Mouse (Mus musculus): ENCODE results near the gene Usp33. TPM values are rescaled to one million over a fixed set of nuclear protein-coding genes. Genes with fewer than 3 reads are reported as not detected.

Gene Usp33
- total and polyA plus RNA-seq, 3 experiments = 38.3 to 54.7 (median 48.9) TPM

- peak overlapping the region; percentile 69 to 72 (median 72) for H3K4me3 ChIP-seq (replicated peaks in 1 of 3; ENCODE audit: low read depth in 2 of 3, low read length in 2 of 3, poor library complexity in 1 of 3)
- H3K27me3 ChIP-seq (replicated peaks) = no peaks in the 10 kb centered on the region
- peaks cover 3 to 21% of the 10 kb centered on the region in 2 experiments for H3K4me1 ChIP-seq (ENCODE audit: control insufficient read depth in 1 of 2, insufficient read depth in 2 of 2)
- H3K4me2 ChIP-seq (ENCODE audit: insufficient read depth, low read depth, poor library complexity, severe bottlenecking) = peak overlapping the region; percentile 96
- dilution Hi-C loops (cut with MboI; ENCODE audit: extremely low pct_ligation_motif_present, extremely low pct_unique_long_range_greater_than_20kb, low sequenced_read_pairs) (no loop called here), in situ Hi-C loops (cut with MboI; ENCODE audit: low pct_ligation_motif_present, low pct_unique_long_range_greater_than_20kb, low sequenced_read_pairs) (no loop called here)
- no peak overlapping the region for H3K27ac ChIP-seq (ENCODE audit: insufficient read depth, low read depth)
- H3K9ac ChIP-seq (ENCODE audit: insufficient read depth, low read depth) = peak overlapping the region; percentile 91
- peaks cover 0 to 21% of the 10 kb centered on the region in 2 experiments for H3K36me3 ChIP-seq (replicated peaks in 1 of 2; ENCODE audit: control insufficient read depth in 1 of 2, insufficient read depth in 1 of 2, low read length in 1 of 2)
- peak; percentile 45 for DNase-seq (ENCODE audit: extremely low read depth)
- no peaks in the 10 kb centered on the region for H3K9me3 ChIP-seq (replicated peaks; ENCODE audit: low read length)
- H3K79me2 ChIP-seq (replicated peaks; ENCODE audit: control insufficient read depth, extremely low read depth, insufficient read depth, poor library complexity, severe bottlenecking) = peaks cover 38% of the 10 kb centered on the region
- TF ChIP-seq MXI1 (IDR thresholded peaks at IDR 0.05; ENCODE audit: low read depth, low read length) = peak; percentile 66; the same call in 1 of the 2 replicates
- TF ChIP-seq TBP (conservative IDR thresholded peaks at IDR 0.05; ENCODE audit: low read depth, low read length) = 0 out of 2 replicates have a peak, but pooled peaks have one; percentile 20
- TF ChIP-seq SIN3A (IDR thresholded peaks at IDR 0.05; ENCODE audit: low read length) = peak; percentile 85
- TF ChIP-seq UBTF (IDR thresholded peaks at IDR 0.05; ENCODE audit: low read depth, low read length) = peak; percentile 81; the same call in 1 of the 2 replicates
- no peak for TF ChIP-seq MEF2A (IDR thresholded peaks at IDR 0.05; ENCODE audit: borderline replicate concordance, low read depth, low read length)
- peak; percentile 49; the same call in 1 of the 2 replicates for TF ChIP-seq MYC (IDR thresholded peaks at IDR 0.05; ENCODE audit: low read depth, low read length)
- TF ChIP-seq ZNF384 (IDR thresholded peaks at IDR 0.05; ENCODE audit: low read depth, low read length) = no peak
- TF ChIP-seq CTCF (conservative IDR thresholded peaks at IDR 0.05 in 1 of 2, IDR thresholded peaks at IDR 0.05 in 1 of 2; ENCODE audit: low read depth in 2 of 2, low read length in 2 of 2) = no peak
Measured at GRCm38 (mm10) chr3:152346633-152347141, 409 bp downstream of the Usp33 start.

- no peaks in the 10 kb centered on the region for H3K9me3 ChIP-seq (replicated peaks; ENCODE audit: low read length)
- DNase-seq (ENCODE audit: extremely low read depth) = no peak
- peaks cover 0 to 24% of the 10 kb centered on the region in 2 experiments for H3K36me3 ChIP-seq (replicated peaks in 1 of 2; ENCODE audit: control insufficient read depth in 1 of 2, insufficient read depth in 1 of 2, low read length in 1 of 2)
- TF ChIP-seq PAX5 (IDR thresholded peaks at IDR 0.05; ENCODE audit: low read length) (no peak), POLR2AphosphoS2 (IDR thresholded peaks at IDR 0.05; ENCODE audit: low read depth, low read length) (no peak), E2F4 (IDR thresholded peaks at IDR 0.05; ENCODE audit: insufficient replicate concordance, low read depth, low read length) (no peak), CTCF (conservative IDR thresholded peaks at IDR 0.05 in 1 of 2, IDR thresholded peaks at IDR 0.05 in 1 of 2; ENCODE audit: low read depth in 2 of 2, low read length in 2 of 2) (no peak), EP300 (IDR thresholded peaks at IDR 0.05; ENCODE audit: low read length) (no peak), MAZ (IDR thresholded peaks at IDR 0.05; ENCODE audit: low read depth, low read length) (no peak), USF1 (IDR thresholded peaks at IDR 0.05; ENCODE audit: low read depth, low read length) (no peak), MXI1 (IDR thresholded peaks at IDR 0.05; ENCODE audit: low read depth, low read length) (no peak), JUN (IDR thresholded peaks at IDR 0.05; ENCODE audit: insufficient read depth, low read depth, low read length) (no peak), JUND (conservative IDR thresholded peaks at IDR 0.05; ENCODE audit: low read depth, low read length) (no peak), UBTF (IDR thresholded peaks at IDR 0.05; ENCODE audit: low read depth, low read length) (no peak), CHD1 (IDR thresholded peaks at IDR 0.05; ENCODE audit: low read depth, low read length) (no peak), MAFK (IDR thresholded peaks at IDR 0.05; ENCODE audit: insufficient replicate concordance, low read length) (no peak), TCF12 (IDR thresholded peaks at IDR 0.05; ENCODE audit: low read depth, low read length) (no peak), BHLHE40 (IDR thresholded peaks at IDR 0.05; ENCODE audit: low read depth, low read length) (no peak), TBP (conservative IDR thresholded peaks at IDR 0.05; ENCODE audit: low read depth, low read length) (no peak)
- H3K4me3 ChIP-seq (replicated peaks in 1 of 3; ENCODE audit: low read depth in 2 of 3, low read length in 2 of 3, poor library complexity in 1 of 3) = peak overlapping the region; percentile 69 to 72 (median 72)
- dilution Hi-C loops (cut with MboI; ENCODE audit: extremely low pct_ligation_motif_present, extremely low pct_unique_long_range_greater_than_20kb, low sequenced_read_pairs) (no loop called here), in situ Hi-C loops (cut with MboI; ENCODE audit: low pct_ligation_motif_present, low pct_unique_long_range_greater_than_20kb, low sequenced_read_pairs) (no loop called here)
- H3K27me3 ChIP-seq (replicated peaks) = no peaks in the 10 kb centered on the region
- H3K9ac ChIP-seq (ENCODE audit: insufficient read depth, low read depth) = peak overlapping the region; percentile 91
- peak overlapping the region; percentile 96 for H3K4me2 ChIP-seq (ENCODE audit: insufficient read depth, low read depth, poor library complexity, severe bottlenecking)
- peaks cover 3 to 21% of the 10 kb centered on the region in 2 experiments for H3K4me1 ChIP-seq (ENCODE audit: control insufficient read depth in 1 of 2, insufficient read depth in 2 of 2)
- peaks cover 43% of the 10 kb centered on the region for H3K79me2 ChIP-seq (replicated peaks; ENCODE audit: control insufficient read depth, extremely low read depth, insufficient read depth, poor library complexity, severe bottlenecking)
- H3K27ac ChIP-seq (ENCODE audit: insufficient read depth, low read depth) = no peak overlapping the region
Measured at GRCm38 (mm10) chr3:152347227-152347626, 949 bp downstream of the Usp33 start.

Measured in CH12.LX (cell line).